Mouse (Mus musculus) limb, embryonic 15.5 days (tissue): ENCODE results near the gene Ulk3. TPM values are rescaled to one million over a fixed set of nuclear protein-coding genes. Genes with fewer than 3 reads are reported as not detected.

Source experiments
- ATAC-seq: fragments of 200-750 bp; cut with Nextera tagmentation; 2 replicates; pipeline ENCODE4 v1.8.0; 2017; ENCODE audit warnings: low read depth, moderate TSS enrichment; ENCODE audit not compliant: insufficient number of reproducible peaks, low FRiP score, low TSS enrichment
- H3K27ac ChIP-seq: fragments of 300-500 bp; sonication (generic); 2 replicates; pipeline ENCODE4 v1.5.1; 2015; ENCODE audit warnings: moderate library complexity, mild to moderate bottlenecking, inconsistent platforms
- H3K27me3 ChIP-seq: fragments of 300-500 bp; sonication (generic); 2 replicates; pipeline ENCODE4 v1.6.1; 2015; ENCODE audit warnings: inconsistent platforms
- H3K36me3 ChIP-seq: fragments of 300-500 bp; sonication (generic); 2 replicates; pipeline ENCODE4 v1.6.1; 2015; ENCODE audit warnings: inconsistent platforms
- H3K4me1 ChIP-seq: fragments of 300-500 bp; sonication (generic); 2 replicates; pipeline ENCODE4 v1.6.1; 2015; ENCODE audit warnings: inconsistent platforms
- H3K4me2 ChIP-seq: fragments of 300-500 bp; sonication (generic); 2 replicates; pipeline ENCODE4 v1.6.1; 2015; ENCODE audit warnings: mild to moderate bottlenecking, inconsistent platforms
- H3K4me3 ChIP-seq: fragments of 300-500 bp; sonication (generic); 2 replicates; pipeline ENCODE4 v1.5.1; 2015; ENCODE audit warnings: mild to moderate bottlenecking, inconsistent platforms
- H3K9ac ChIP-seq: fragments of 300-500 bp; sonication (generic); 2 replicates; pipeline ENCODE4 v1.6.1; 2015; ENCODE audit warnings: inconsistent platforms
- H3K9me3 ChIP-seq: fragments of 300-500 bp; sonication (generic); 2 replicates; pipeline ENCODE4 v1.6.1; 2016; ENCODE audit warnings: inconsistent platforms
- WGBS: fragments of 180-500 bp; shearing (Covaris S2); methylation state at CpG from one replicate; pipeline ENCODE4 v1.1.7; 2015; 5-methylcytosine and 5-hydroxymethylcytosine counted together
- polyA plus RNA-seq: library from polyadenylated mRNA; unstranded; fragments of >200 nt; fragmentation: Nextera tagmentation; extraction: Ambion mirVana; gene quantifications from 2 replicates; pipeline ENCODE4 v1.2.1, GENCODE M21; 2015

Gene Ulk3
- polyA plus RNA-seq, 1 experiment from 2014 or later: 23.2 TPM

- no peak for ATAC-seq
- no peak overlapping the region for H3K4me3 ChIP-seq
- H3K4me2 ChIP-seq: no peak overlapping the region
- 0 out of 2 replicates have a peak, but pooled peaks cover 4% of the 10 kb centered on the region for H3K4me1 ChIP-seq
- H3K9ac ChIP-seq: no peak overlapping the region
- WGBS: 87% methylated on average over 3 of the region's 3 CpGs
- no peaks in the 10 kb centered on the region for H3K9me3 ChIP-seq
- no peak overlapping the region for H3K27ac ChIP-seq
- H3K36me3 ChIP-seq: peaks cover 42% of the 10 kb centered on the region
- H3K27me3 ChIP-seq: no peaks in the 10 kb centered on the region
These were observed 13.7 kb upstream of the Ulk3 start for GRCm38 (mm10) chr9:57575577-57575976.

- ATAC-seq: no peak
- WGBS: 80% methylated on average over 6 of the region's 6 CpGs
- H3K4me1 ChIP-seq: 0 out of 2 replicates have a peak, but pooled peaks cover 4% of the 10 kb centered on the region
These were observed 12.0 kb upstream of the Ulk3 start for GRCm38 (mm10) chr9:57577144-57577849.

GRCm38 (mm10) chr9:57584991-57585390 is 4.3 kb upstream of the Ulk3 start:
- Histone ChIP-seq H3K4me3 (no peak overlapping the region), H3K36me3 (peaks cover 67% of the 10 kb centered on the region), H3K4me1 (peaks cover 12% of the 10 kb centered on the region), H3K9ac (no peak overlapping the region), H3K4me2 (no peak overlapping the region), H3K27ac (no peak overlapping the region), H3K9me3 (no peaks in the 10 kb centered on the region), H3K27me3 (no peaks in the 10 kb centered on the region)
- ATAC-seq: no peak
- 87% methylated on average over 3 of the region's 3 CpGs for WGBS

More at GRCm38 (mm10) chr9:57577144-57577849, 12.0 kb upstream of the Ulk3 start:
- no peak overlapping the region for H3K4me2 ChIP-seq
- no peaks in the 10 kb centered on the region for H3K9me3 ChIP-seq
- peaks cover 51% of the 10 kb centered on the region for H3K36me3 ChIP-seq
- no peaks in the 10 kb centered on the region for H3K27me3 ChIP-seq
- H3K4me3 ChIP-seq: no peak overlapping the region
- no peak overlapping the region for H3K27ac ChIP-seq
- no peak overlapping the region for H3K9ac ChIP-seq

DNA sequence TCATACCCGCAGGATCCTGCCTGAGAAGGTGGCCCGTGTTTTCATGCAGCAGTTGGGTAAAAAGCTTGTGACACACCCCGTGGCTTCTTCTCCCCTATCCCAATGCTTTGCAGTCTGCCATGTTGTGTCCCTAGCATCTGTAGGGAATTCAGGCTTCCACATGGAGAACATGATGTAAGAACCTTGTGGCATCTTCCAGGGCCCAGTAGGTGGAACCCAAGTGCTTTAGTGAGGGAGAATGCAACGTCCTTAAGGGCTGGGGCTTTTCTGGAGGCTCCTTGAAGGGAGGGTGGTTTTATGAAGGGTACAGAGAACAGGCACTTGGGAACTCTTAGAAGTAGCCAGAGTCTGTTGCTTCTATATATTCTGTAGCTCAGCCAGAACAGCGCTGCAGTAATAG is 1.5 kb downstream of the Ulk3 start:
- Histone ChIP-seq H3K27me3 (no peaks in the 10 kb centered on the region), H3K4me1 (peaks cover 25% of the 10 kb centered on the region), H3K9ac (no peak overlapping the region), H3K36me3 (peaks cover 54% of the 10 kb centered on the region), H3K4me2 (peak overlapping the region; percentile 89; the same call in 1 of the 2 replicates), H3K4me3 (peak overlapping the region; percentile 80; the same call in 1 of the 2 replicates), H3K27ac (no peak overlapping the region), H3K9me3 (no peaks in the 10 kb centered on the region)
- no peak for ATAC-seq
- 32% methylated on average over 5 of the region's 5 CpGs for WGBS

GRCm38 (mm10) chr9:57593454-57594173 is 4.4 kb downstream of the Ulk3 start:
- Histone ChIP-seq H3K36me3 (peaks cover 46% of the 10 kb centered on the region), H3K27me3 (no peaks in the 10 kb centered on the region), H3K4me1 (peaks cover 24% of the 10 kb centered on the region), H3K4me3 (no peak overlapping the region), H3K27ac (no peak overlapping the region), H3K9me3 (no peaks in the 10 kb centered on the region), H3K4me2 (no peak overlapping the region), H3K9ac (no peak overlapping the region)
- 56% methylated on average over 12 of the region's 12 CpGs for WGBS
- ATAC-seq: no peak

GRCm38 (mm10) chr9:57594174-57594509 is 4.9 kb downstream of the Ulk3 start:
- no peaks in the 10 kb centered on the region for H3K9me3 ChIP-seq
- ATAC-seq: no peak
- no peak overlapping the region for H3K9ac ChIP-seq
- H3K4me3 ChIP-seq: no peak overlapping the region
- WGBS: 78% methylated on average over 9 of the region's 9 CpGs
- no peaks in the 10 kb centered on the region for H3K27me3 ChIP-seq
- no peak overlapping the region for H3K4me2 ChIP-seq
- no peak overlapping the region for H3K27ac ChIP-seq
- H3K36me3 ChIP-seq: peaks cover 46% of the 10 kb centered on the region
- H3K4me1 ChIP-seq: peaks cover 21% of the 10 kb centered on the region

DNA sequence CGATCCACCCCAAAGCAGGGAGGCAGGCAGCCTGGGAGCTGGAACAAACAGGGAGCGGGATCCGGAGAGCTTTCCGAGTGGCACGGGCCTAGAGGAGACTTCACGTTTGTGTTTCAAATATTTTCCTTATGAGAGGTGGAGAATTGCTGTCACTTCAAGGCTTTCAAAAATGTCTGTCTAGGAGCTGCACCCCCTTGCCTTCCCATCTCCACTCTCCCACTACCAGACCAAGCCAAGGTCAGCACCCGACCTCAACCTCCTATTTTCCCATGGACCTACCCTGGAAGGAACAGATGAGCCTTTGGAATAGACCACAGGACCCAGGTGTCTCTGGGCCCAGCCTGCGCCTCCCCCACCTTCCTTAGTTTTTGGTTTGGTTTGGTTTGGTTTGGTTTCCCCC is 8.0 kb downstream of the Ulk3 start:
- Histone ChIP-seq H3K9me3 (no peaks in the 10 kb centered on the region), H3K36me3 (peaks cover 40% of the 10 kb centered on the region), H3K4me3 (no peak overlapping the region), H3K27ac (no peak overlapping the region), H3K4me2 (no peak overlapping the region), H3K9ac (no peak overlapping the region), H3K27me3 (no peaks in the 10 kb centered on the region), H3K4me1 (peaks cover 17% of the 10 kb centered on the region)
- no peak for ATAC-seq
- WGBS: 83% methylated on average over 8 of the region's 8 CpGs

DNA sequence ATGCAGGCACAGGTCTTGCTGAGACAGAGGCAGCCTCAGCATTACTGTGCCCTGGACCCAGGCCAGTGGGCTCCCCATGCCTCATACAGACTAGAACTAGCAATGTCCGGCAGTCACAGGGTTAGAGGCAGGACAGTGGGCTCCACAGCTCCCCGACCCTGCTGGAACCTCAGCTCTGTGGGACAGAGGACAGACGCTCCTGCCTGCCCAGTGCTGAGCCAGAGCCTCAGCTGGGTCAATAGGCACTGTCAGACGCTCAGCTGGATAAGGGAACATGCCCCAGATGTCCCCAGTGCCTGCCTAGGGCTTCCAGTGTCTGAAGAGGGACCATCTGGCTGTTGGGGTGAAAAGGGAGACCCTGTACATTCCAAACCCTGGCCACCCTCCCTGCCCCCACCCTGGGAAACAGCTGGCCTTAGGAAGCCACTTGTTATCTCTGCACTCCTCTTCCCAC is 8.7 kb downstream of the Ulk3 start:
- H3K27me3 ChIP-seq: no peaks in the 10 kb centered on the region
- peaks cover 17% of the 10 kb centered on the region for H3K4me1 ChIP-seq
- peaks cover 33% of the 10 kb centered on the region for H3K36me3 ChIP-seq
- no peak overlapping the region for H3K27ac ChIP-seq
- no peak overlapping the region for H3K4me2 ChIP-seq
- no peak overlapping the region for H3K9ac ChIP-seq
- WGBS: 28% methylated on average over 4 of the region's 4 CpGs
- no peak overlapping the region for H3K4me3 ChIP-seq
- no peak for ATAC-seq
- H3K9me3 ChIP-seq: no peaks in the 10 kb centered on the region

GRCm38 (mm10) chr9:57598851-57599563 is 9.8 kb downstream of the Ulk3 start:
- ATAC-seq: no peak
- H3K9ac ChIP-seq: no peak overlapping the region
- no peaks in the 10 kb centered on the region for H3K27me3 ChIP-seq
- no peaks in the 10 kb centered on the region for H3K9me3 ChIP-seq
- no peak overlapping the region for H3K4me3 ChIP-seq
- no peak overlapping the region for H3K27ac ChIP-seq
- H3K4me1 ChIP-seq: peaks cover 17% of the 10 kb centered on the region
- WGBS: 51% methylated on average over 8 of the region's 8 CpGs
- H3K4me2 ChIP-seq: no peak overlapping the region
- peaks cover 23% of the 10 kb centered on the region for H3K36me3 ChIP-seq

DNA sequence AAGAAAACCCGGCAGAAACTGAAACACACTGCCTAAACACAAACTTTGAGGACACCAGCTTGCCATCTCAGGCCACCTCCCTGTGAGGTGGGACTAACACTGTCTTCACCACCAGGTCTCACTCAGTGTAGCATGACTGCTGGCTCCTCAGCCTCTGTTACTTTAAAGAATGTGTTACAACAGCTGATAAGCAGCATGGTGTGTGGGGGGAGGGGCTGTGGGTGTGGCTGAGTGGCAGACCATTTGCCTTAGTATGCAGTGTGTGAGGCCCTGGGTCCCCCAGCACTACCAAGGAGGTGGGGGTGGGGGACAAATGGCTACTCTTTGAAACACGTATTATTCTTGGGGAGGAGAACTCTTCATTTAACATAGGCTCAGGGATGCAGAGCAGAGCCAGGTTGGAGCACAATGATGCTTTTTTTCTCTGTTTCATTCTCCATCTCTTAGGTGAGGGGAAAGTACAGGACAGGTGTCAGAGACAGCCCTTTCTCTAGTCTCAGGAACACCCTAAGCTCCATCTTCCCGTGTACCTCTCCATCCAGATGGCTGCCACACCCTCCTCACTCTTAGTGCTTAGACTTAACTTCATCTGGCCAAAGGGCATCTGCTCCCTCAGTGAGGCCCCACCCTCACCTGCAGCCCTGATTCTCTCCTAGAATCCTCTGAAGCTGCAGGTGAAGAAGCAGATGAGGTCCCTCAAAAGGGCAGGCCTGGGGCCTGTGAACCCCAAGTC is 11.5 kb downstream of the Ulk3 start:
- WGBS: 7% methylated on average over 3 of the region's 3 CpGs
- no peaks in the 10 kb centered on the region for H3K9me3 ChIP-seq
- H3K27me3 ChIP-seq: peaks cover 9% of the 10 kb centered on the region
- no peak overlapping the region for H3K27ac ChIP-seq
- peaks cover 17% of the 10 kb centered on the region for H3K4me1 ChIP-seq
- no peak overlapping the region for H3K4me3 ChIP-seq
- peak; percentile 43; the same call in 1 of the 2 replicates for ATAC-seq
- no peak overlapping the region for H3K9ac ChIP-seq
- H3K4me2 ChIP-seq: no peak overlapping the region
- H3K36me3 ChIP-seq: peaks cover 7% of the 10 kb centered on the region

DNA sequence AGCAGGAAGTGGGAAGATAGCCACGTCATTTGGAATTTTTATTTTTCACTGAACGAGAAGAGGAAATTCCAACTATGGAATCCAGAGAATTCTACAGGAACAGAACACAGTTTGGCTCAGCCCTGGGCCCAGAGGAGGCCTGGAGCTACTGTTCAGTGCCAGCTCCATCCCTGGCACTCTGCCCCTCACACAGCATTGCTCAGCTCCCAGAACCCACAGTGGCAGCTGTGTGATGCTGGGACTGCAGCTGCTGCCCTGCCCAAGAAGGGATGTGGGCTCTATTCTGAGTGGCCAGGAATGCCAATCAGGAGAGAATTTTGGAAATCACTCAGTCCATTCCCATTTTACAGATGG is 12.1 kb downstream of the Ulk3 start:
- Histone ChIP-seq H3K9ac (no peak overlapping the region), H3K27ac (no peak overlapping the region), H3K9me3 (no peaks in the 10 kb centered on the region), H3K27me3 (peaks cover 14% of the 10 kb centered on the region), H3K4me2 (no peak overlapping the region), H3K4me1 (peaks cover 22% of the 10 kb centered on the region), H3K36me3 (peaks cover 3% of the 10 kb centered on the region), H3K4me3 (no peak overlapping the region)
- no peak for ATAC-seq
- WGBS: 21% methylated on average over 2 of the region's 2 CpGs
